Mouse (Mus musculus) ES-Bruce4 (cell line): Measurements from ENCODE around the gene Hes6.

Experiments used
- CTCF ChIP-seq: IDR thresholded peaks from one replicate; pipeline ENCODE4 v1.8.1; 2011; ENCODE audit warnings: low read depth, low read length
- POLR2A ChIP-seq: IDR thresholded peaks from one replicate; pipeline ENCODE4 v1.8.1; 2011; ENCODE audit warnings: low read length; ENCODE audit not compliant: insufficient read depth

DNA sequence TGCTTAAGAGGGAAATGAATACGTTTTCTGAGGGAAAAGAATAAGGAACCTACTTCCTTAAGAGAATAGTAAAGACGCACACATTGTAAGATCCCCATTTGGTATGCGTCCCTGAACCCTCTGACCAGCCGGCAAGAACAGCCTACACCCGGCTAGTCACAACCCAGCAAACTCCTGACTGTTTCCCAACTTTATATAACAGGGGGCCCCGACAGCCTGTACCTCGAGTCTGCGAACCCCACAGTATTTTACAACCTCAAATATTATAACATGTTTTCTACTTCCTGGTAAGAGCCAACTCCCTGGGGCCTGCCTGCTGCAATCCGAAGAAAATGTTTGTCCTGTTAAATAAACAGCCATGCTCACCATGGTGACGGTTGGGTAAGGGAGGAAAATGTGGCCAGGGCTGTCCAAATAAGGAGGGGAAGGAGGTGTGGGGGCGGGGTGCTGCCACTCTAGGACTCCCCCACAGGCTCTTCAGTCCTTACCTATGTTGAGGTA is 42.5 kb upstream of the Hes6 start:
- TF ChIP-seq CTCF (no peak), POLR2A (no peak)
